Mouse (Mus musculus): ENCODE data around the gene Timp1. TPM values are rescaled to one million over a fixed set of nuclear protein-coding genes. Genes with fewer than 3 reads are reported as not detected.

Gene Timp1
- polyA plus RNA-seq (2014; fragmentation: Illumina TruSeq; extraction: RNeasy Lipid Tissue Mini Kit (QIAGEN cat#74804); ENCODE audit: low read depth, low replicate concordance), result not detected

DNA sequence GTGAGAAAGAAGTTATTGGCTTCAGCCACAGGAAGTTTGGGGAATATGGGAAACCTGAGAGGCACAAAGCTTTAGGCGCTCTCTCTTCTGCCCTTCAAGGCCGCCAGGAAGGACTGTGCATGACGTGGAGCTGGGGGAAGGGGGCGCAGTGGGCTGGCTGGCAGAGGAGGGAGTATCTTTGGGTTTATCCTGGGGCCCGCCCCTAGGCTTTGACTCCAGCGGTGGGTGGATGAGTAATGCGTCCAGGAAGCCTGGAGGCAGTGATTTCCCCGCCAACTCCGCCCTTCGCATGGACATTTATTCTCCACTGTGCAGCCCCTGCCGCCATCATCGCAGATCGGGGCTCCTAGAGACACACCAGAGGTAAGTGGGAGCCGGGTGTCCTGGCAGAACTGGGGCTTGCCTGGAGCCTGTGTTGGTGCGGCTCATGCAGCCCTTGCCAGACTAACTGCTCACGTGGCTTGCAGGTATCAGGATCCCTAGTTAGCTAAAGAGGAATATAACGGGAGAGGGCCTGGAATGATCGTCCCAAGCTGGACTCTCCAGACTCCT, at the start of gene Timp1:
Gene Timp1, plus strand, starts transcription at position 205 of the 552 bp plus-strand sequence.

DNA sequence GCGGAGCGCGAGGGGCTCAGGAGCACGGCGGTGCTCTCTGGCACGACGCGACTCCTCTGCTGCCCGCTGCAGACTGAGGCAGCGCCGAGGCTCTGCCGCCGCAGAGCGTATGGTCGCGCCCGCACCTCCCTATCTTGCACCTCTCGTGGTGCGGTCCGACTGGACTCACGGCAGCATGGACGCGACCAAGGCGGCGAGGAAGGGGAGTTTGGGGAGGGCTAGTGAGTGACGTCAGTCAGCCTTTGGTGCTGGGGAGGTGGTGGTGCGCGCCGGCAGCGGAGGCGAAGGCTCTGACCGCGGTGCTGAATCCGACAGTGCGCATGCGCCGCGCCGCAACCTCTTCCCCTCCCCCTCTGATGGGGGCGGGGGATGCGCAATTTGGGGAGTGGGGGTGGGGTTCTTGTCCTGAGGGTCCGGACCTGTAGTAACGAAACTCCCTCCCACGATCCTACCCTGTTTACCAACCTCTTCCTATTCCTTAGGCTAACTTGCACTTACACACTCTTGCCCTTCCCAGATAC, 50.9 kb downstream of the Timp1 start, which contains the start of gene Syn1:
Gene Syn1, minus strand, starts transcription at position 161 of the 521 bp plus-strand sequence.

Other genes starting within 250 kb of the Timp1 start
- gene Uba1, start 211.8 kb upstream of the Timp1 start, polyA plus RNA-seq (2014; fragmentation: Illumina TruSeq; extraction: RNeasy Lipid Tissue Mini Kit (QIAGEN cat#74804); ENCODE audit: low read depth, low replicate concordance), result 70.6 TPM
- 7.8 TPM for gene Cdk16, start 182.2 kb upstream of the Timp1 start, polyA plus RNA-seq (2014; fragmentation: Illumina TruSeq; extraction: RNeasy Lipid Tissue Mini Kit (QIAGEN cat#74804); ENCODE audit: low read depth, low replicate concordance)
- gene Usp11, start 166.3 kb upstream of the Timp1 start, polyA plus RNA-seq (2014; fragmentation: Illumina TruSeq; extraction: RNeasy Lipid Tissue Mini Kit (QIAGEN cat#74804); ENCODE audit: low read depth, low replicate concordance), result 0.32 TPM
- gene Araf, start 72.4 kb upstream of the Timp1 start, polyA plus RNA-seq (2014; fragmentation: Illumina TruSeq; extraction: RNeasy Lipid Tissue Mini Kit (QIAGEN cat#74804); ENCODE audit: low read depth, low replicate concordance), result 32.1 TPM
- gene Syn1, start 50.8 kb downstream of the Timp1 start, polyA plus RNA-seq (2014; fragmentation: Illumina TruSeq; extraction: RNeasy Lipid Tissue Mini Kit (QIAGEN cat#74804); ENCODE audit: low read depth, low replicate concordance), result 0.11 TPM
- 3.4 TPM for gene Cfp, start 61.4 kb downstream of the Timp1 start, polyA plus RNA-seq (2014; fragmentation: Illumina TruSeq; extraction: RNeasy Lipid Tissue Mini Kit (QIAGEN cat#74804); ENCODE audit: low read depth, low replicate concordance)
- gene Elk1, start 80.4 kb downstream of the Timp1 start, polyA plus RNA-seq (2014; fragmentation: Illumina TruSeq; extraction: RNeasy Lipid Tissue Mini Kit (QIAGEN cat#74804); ENCODE audit: low read depth, low replicate concordance), result 3.3 TPM
- 28.8 TPM for gene Uxt, start 91.9 kb downstream of the Timp1 start, polyA plus RNA-seq (2014; fragmentation: Illumina TruSeq; extraction: RNeasy Lipid Tissue Mini Kit (QIAGEN cat#74804); ENCODE audit: low read depth, low replicate concordance)
- 12.0 TPM for gene Zfp182, start 192.2 kb downstream of the Timp1 start, polyA plus RNA-seq (2014; fragmentation: Illumina TruSeq; extraction: RNeasy Lipid Tissue Mini Kit (QIAGEN cat#74804); ENCODE audit: low read depth, low replicate concordance)
- gene Spaca5, start 198.2 kb downstream of the Timp1 start, polyA plus RNA-seq (2014; fragmentation: Illumina TruSeq; extraction: RNeasy Lipid Tissue Mini Kit (QIAGEN cat#74804); ENCODE audit: low read depth, low replicate concordance), result not detected
- gene Zfp300, start 219.4 kb downstream of the Timp1 start, polyA plus RNA-seq (2014; fragmentation: Illumina TruSeq; extraction: RNeasy Lipid Tissue Mini Kit (QIAGEN cat#74804); ENCODE audit: low read depth, low replicate concordance), result 0.16 TPM
- not detected for gene Ssxa1, start 245.7 kb downstream of the Timp1 start, polyA plus RNA-seq (2014; fragmentation: Illumina TruSeq; extraction: RNeasy Lipid Tissue Mini Kit (QIAGEN cat#74804); ENCODE audit: low read depth, low replicate concordance)

Data from liver, adult 10 weeks (tissue).